Mouse (Mus musculus): ENCODE measurements around the gene Wbp2.

DNA sequence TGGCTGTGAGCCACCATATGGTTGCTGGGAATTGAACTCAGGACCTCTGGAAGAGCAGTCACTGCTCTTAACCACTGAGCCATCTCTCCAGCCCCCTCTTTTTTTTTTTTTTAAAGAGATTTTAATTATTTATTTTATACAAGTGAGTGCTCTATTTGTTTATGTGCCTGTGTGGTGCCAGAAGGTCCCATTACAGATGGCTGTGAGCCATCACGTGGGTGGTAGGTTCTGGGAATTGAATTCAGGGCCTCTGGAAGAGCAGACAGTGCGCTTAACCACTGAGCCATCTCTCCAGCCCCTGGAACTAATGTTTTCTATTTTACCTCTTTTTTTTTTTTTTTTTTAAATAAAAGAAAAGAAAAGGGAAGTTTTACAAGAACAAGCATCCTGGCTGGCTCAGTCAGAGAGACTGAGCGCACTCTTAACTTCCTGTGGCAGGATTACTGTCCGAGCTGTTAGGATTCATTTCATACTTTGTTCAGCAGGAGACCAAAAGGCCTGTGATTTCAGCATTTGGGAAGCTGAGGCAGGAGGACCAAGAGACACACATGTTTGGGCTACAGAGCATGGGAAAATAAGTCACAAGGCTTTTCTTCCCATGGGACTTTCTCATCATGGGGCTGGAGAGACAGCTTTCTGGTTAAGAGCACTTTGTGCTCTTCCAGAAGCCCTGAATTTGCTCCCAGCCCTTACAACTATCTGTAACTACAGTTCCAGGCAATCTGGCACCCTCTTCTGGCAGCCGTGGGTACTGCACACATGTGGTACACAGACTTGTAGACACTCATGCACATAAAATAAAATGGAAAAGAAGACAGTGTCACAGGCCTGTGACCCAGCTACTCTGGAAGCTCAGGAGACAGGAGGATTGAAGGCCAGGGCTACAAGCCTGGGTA lies 9.7 kb upstream of the Wbp2 start:
- TF ChIP-seq CTCF (IDR thresholded peaks at IDR 0.05; ENCODE audit: extremely low read depth, insufficient read length, insufficient replicate concordance, low read depth, low read length): peak; percentile 60; the same call in 1 of the 2 replicates
- no peak for TF ChIP-seq POLR2A (IDR thresholded peaks at IDR 0.05; ENCODE audit: low read depth, low read length)

All from small intestine, adult 2 months (tissue).